Mouse (Mus musculus) stomach, adult 2 months (tissue): ENCODE data around the gene Gm10840. TPM values are rescaled to one million over a fixed set of nuclear protein-coding genes. Genes with fewer than 3 reads are reported as not detected.

Experiments
- polyA plus RNA-seq: library from polyadenylated mRNA; depleted of rRNA; stranded (reverse); fragments of >200 nt; gene quantifications from 2 replicates; pipeline ENCODE4 v1.2.3, GENCODE M21; 2012; rRNA removed

Gm10840 gene
- not detected in 2 replicates for polyA plus RNA-seq

GRCm38 (mm10) chr11:106160841-106161721 lies at the start of gene Gm10840, which contains the start of gene Limd2:
Gm10840 (plus strand) TSS chr11:106160850.
Limd2 (minus strand) TSS chr11:106160860.

DNA sequence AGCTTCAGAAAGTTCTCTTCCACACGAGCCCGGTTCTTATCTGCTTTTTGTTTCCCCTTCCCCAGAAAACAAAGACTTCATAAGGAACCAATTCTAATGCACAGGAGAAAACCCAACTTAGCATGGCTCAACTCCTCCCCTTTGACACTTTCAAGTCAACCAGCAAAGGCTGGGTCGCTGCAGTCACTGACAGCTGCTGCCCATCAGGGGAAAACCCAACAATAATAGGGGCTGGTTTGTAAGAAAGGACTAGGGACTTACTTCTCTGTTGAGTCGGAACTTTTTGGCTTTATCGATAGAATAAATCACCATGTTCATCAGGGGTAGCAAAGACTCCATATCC lies 41.4 kb downstream of the Gm10840 start, which contains the start of gene Strada:
TSS of gene Strada (minus strand) at position 46 of the 343 bp plus-strand sequence.

Other genes starting within 250 kb of the Gm10840 start
- 31.9 and 33.5 TPM in 2 replicates for gene Cyb561, start 207.5 kb upstream of the Gm10840 start, polyA plus RNA-seq
- gene Ace, start 192.9 kb upstream of the Gm10840 start, polyA plus RNA-seq: 13.9 and 18.2 TPM in 2 replicates
- gene Ace3, start 166.2 kb upstream of the Gm10840 start, polyA plus RNA-seq: not detected in 2 replicates
- gene Kcnh6, start 152.7 kb upstream of the Gm10840 start, polyA plus RNA-seq: 0.65 and 1.2 TPM in 2 replicates
- gene Dcaf7, start 124.0 kb upstream of the Gm10840 start, polyA plus RNA-seq: 14.8 and 35.7 TPM in 2 replicates
- gene Taco1, start 94.8 kb upstream of the Gm10840 start, polyA plus RNA-seq: 5.4 and 5.7 TPM in 2 replicates
- gene Map3k3, start 76.2 kb upstream of the Gm10840 start, polyA plus RNA-seq: 6.8 and 9.2 TPM in 2 replicates
- gene Limd2, start within 50 bp of the Gm10840 start, polyA plus RNA-seq: 7.9 and 9.8 TPM in 2 replicates
- 7.9 and 8.4 TPM in 2 replicates for gene Strada, start 41.3 kb downstream of the Gm10840 start, polyA plus RNA-seq
- 1.7 and 3.5 TPM in 2 replicates for gene Ccdc47, start 55.5 kb downstream of the Gm10840 start, polyA plus RNA-seq
- gene Ddx42, start 56.1 kb downstream of the Gm10840 start, polyA plus RNA-seq: 1.8 and 2.2 TPM in 2 replicates
- 4.1 and 4.7 TPM in 2 replicates for gene Ftsj3, start 95.2 kb downstream of the Gm10840 start, polyA plus RNA-seq
- 6.4 and 7.8 TPM in 2 replicates for gene Psmc5, start 95.3 kb downstream of the Gm10840 start, polyA plus RNA-seq
- 47.4 and 51.9 TPM in 2 replicates for gene Smarcd2, start 112.1 kb downstream of the Gm10840 start, polyA plus RNA-seq
- gene Tcam1, start 115.8 kb downstream of the Gm10840 start, polyA plus RNA-seq: 0.02 TPM in 1 of 2 replicates, not detected in the other
- gene Gh, start 141.0 kb downstream of the Gm10840 start, polyA plus RNA-seq: not detected in 2 replicates
- gene Cd79b, start 153.9 kb downstream of the Gm10840 start, polyA plus RNA-seq: 0.47 and 1.0 TPM in 2 replicates
- gene Scn4a, start 192.4 kb downstream of the Gm10840 start, polyA plus RNA-seq: 0.47 and 0.59 TPM in 2 replicates
- 0.49 and 0.58 TPM in 2 replicates for gene Prr29, start 204.6 kb downstream of the Gm10840 start, polyA plus RNA-seq
- 7.3 TPM in 2 replicates for gene Icam2, start 227.2 kb downstream of the Gm10840 start, polyA plus RNA-seq